ENCODE assay signal across 8 mouse cellular contexts in genomic region chr4:155831205-155831766, GRCm38 (mm10). TPM values are rescaled to one million over a fixed set of nuclear protein-coding genes. Genes with fewer than 3 reads are reported as not detected.
A peak's percentile ranks its signal among the peaks of the same experiment; 100 is the strongest.
DNase-seq lines count a peak whose midpoint lies in the region; ATAC-seq lines count a peak whose summit lies in the region.

Aurkaip1 (plus strand) TSS chr4:155831272.

- H3K4me2 ChIP-seq in hindbrain, embryonic 15.5 days: peak within 1 kb of the TSS; percentile 75

- DNase-seq in T-cell, adult 2 months (ENCODE audit: low spot score): peak; percentile 88
- DNase-seq in cerebellum, postnatal 36 days: peak; percentile 95 to 96
- peak; percentile 93 to 95 for DNase-seq in frontal cortex, postnatal 36 days (ENCODE audit: low spot score in 2 of 2)
- DNase-seq in left cerebral cortex, adult 11 months (ENCODE audit: low spot score): peak; percentile 92
- DNase-seq in lung, postnatal 4 days: peak; percentile 97 to 98
- DNase-seq in retina, postnatal 7 days (ENCODE audit: low read depth, low spot score): peak; percentile 93
- DNase-seq in urinary bladder, adult 2 months (ENCODE audit: low spot score): peak; percentile 91

- H3K4me3 ChIP-seq in hindbrain, embryonic 15.5 days: peak within 1 kb of the TSS; percentile 85

- ATAC-seq in hindbrain, embryonic 15.5 days (ENCODE audit: low FRiP score, low read depth): peak; percentile 94

- under 1% methylated on average over 49 of the region's 49 CpGs for WGBS in hindbrain, embryonic 15.5 days

- peaks cover 24% of the 10 kb centered on the region for H3K4me1 ChIP-seq in hindbrain, embryonic 15.5 days (replicated peaks)

- no peaks in the 10 kb centered on the region for H3K27me3 ChIP-seq in hindbrain, embryonic 15.5 days

- peak within 1 kb of the TSS; percentile 86 for H3K9ac ChIP-seq in hindbrain, embryonic 15.5 days

- peaks cover 14% of the 10 kb centered on the region for H3K36me3 ChIP-seq in hindbrain, embryonic 15.5 days

- peak within 1 kb of the TSS; percentile 92 for H3K27ac ChIP-seq in hindbrain, embryonic 15.5 days (replicated peaks)

- H3K9me3 ChIP-seq in hindbrain, embryonic 15.5 days: no peaks in the 10 kb centered on the region

RNA-seq across cellular contexts. Expression of gene Aurkaip1, which starts in this region (rescaled TPM):
- polyA plus RNA-seq in hindbrain, embryonic 15.5 days (2015; fragmentation: Nextera tagmentation; extraction: Ambion mirVana): 129 TPM in 2 replicates
- 110 and 122 TPM in 2 replicates for polyA plus RNA-seq in urinary bladder, adult 2 months (2012; rRNA removed)

Comparison
In these comparisons a context has a peak if more than half of its experiments do, and no peak if none do; other contexts are left out.
1. Peak in every context shown above with its lines: DNase-seq, ATAC-seq, H3K4me3 ChIP-seq and H3K27ac ChIP-seq.